Mouse (Mus musculus): ENCODE results near the gene Iqch. TPM values are rescaled to one million over a fixed set of nuclear protein-coding genes. Genes with fewer than 3 reads are reported as not detected.

Gene Iqch
- polyA plus RNA-seq (2015; fragmentation: Nextera tagmentation; extraction: Ambion mirVana) = 0.13 and 0.22 TPM in 2 replicates

- no peaks in the 10 kb centered on the region for H3K27me3 ChIP-seq
- WGBS = 1% methylated on average over 69 of the region's 70 CpGs
- H3K9ac ChIP-seq = peak within 1 kb of the TSS; percentile 86
- no peaks in the 10 kb centered on the region for H3K9me3 ChIP-seq
- peaks cover 16% of the 10 kb centered on the region for H3K4me1 ChIP-seq (replicated peaks)
- peak; percentile 99 for ATAC-seq (ENCODE audit: low FRiP score, low read depth)
- peak within 1 kb of the TSS; percentile 77 for H3K4me2 ChIP-seq
- peak within 1 kb of the TSS; percentile 90 for H3K4me3 ChIP-seq
- no peaks in the 10 kb centered on the region for H3K36me3 ChIP-seq
- H3K27ac ChIP-seq (replicated peaks) = peak within 1 kb of the TSS; percentile 76
Observed at GRCm38 (mm10) chr9:63602043-63602939, at the start of gene Iqch, which contains the start of gene Aagab. Iqch (minus strand) TSS chr9:63602493. Aagab (plus strand) TSS chr9:63602660.

- WGBS = 63% methylated on average over 11 of the region's 11 CpGs
- H3K27me3 ChIP-seq = no peaks in the 10 kb centered on the region
- H3K9ac ChIP-seq = no peak overlapping the region
- H3K9me3 ChIP-seq = no peaks in the 10 kb centered on the region
- H3K27ac ChIP-seq (replicated peaks) = peak overlapping the region; percentile 10; the same call in 1 of the 2 replicates
- peaks cover 54% of the 10 kb centered on the region for H3K4me1 ChIP-seq (replicated peaks)
- ATAC-seq (ENCODE audit: low FRiP score, low read depth) = no peak
- 0 out of 2 replicates have a peak, but pooled peaks cover 4% of the 10 kb centered on the region for H3K36me3 ChIP-seq
- no peak overlapping the region for H3K4me2 ChIP-seq
- H3K4me3 ChIP-seq = no peak overlapping the region
Observed at GRCm38 (mm10) chr9:63651594-63651993, 49.3 kb upstream of the Iqch start.

- ATAC-seq (ENCODE audit: low FRiP score, low read depth) = no peak
- H3K4me1 ChIP-seq (replicated peaks) = peaks cover 54% of the 10 kb centered on the region
Observed at GRCm38 (mm10) chr9:63650905-63651304, 48.6 kb upstream of the Iqch start.

GRCm38 (mm10) chr9:63649841-63650545, 47.7 kb upstream of the Iqch start:
- no peak for ATAC-seq (ENCODE audit: low FRiP score, low read depth)
- no peak overlapping the region for H3K27ac ChIP-seq (replicated peaks)
- H3K36me3 ChIP-seq = 0 out of 2 replicates have a peak, but pooled peaks cover 4% of the 10 kb centered on the region
- H3K4me1 ChIP-seq (replicated peaks) = peaks cover 44% of the 10 kb centered on the region
- H3K9ac ChIP-seq = no peak overlapping the region
- no peaks in the 10 kb centered on the region for H3K27me3 ChIP-seq
- WGBS = 85% methylated on average over 8 of the region's 8 CpGs
- H3K9me3 ChIP-seq = no peaks in the 10 kb centered on the region
- H3K4me2 ChIP-seq = no peak overlapping the region
- H3K4me3 ChIP-seq = no peak overlapping the region

More at GRCm38 (mm10) chr9:63650905-63651304, 48.6 kb upstream of the Iqch start:
- 0 out of 2 replicates have a peak, but pooled peaks cover 4% of the 10 kb centered on the region for H3K36me3 ChIP-seq
- peak overlapping the region; percentile 10; the same call in 1 of the 2 replicates for H3K27ac ChIP-seq (replicated peaks)
- no peaks in the 10 kb centered on the region for H3K27me3 ChIP-seq
- no peaks in the 10 kb centered on the region for H3K9me3 ChIP-seq
- no peak overlapping the region for H3K4me3 ChIP-seq
- 60% methylated on average over 14 of the region's 14 CpGs for WGBS
- no peak overlapping the region for H3K4me2 ChIP-seq
- H3K9ac ChIP-seq = no peak overlapping the region

GRCm38 (mm10) chr9:63648520-63648918, 46.2 kb upstream of the Iqch start:
- H3K27ac ChIP-seq (replicated peaks) = no peak overlapping the region
- no peaks in the 10 kb centered on the region for H3K27me3 ChIP-seq
- H3K9me3 ChIP-seq = no peaks in the 10 kb centered on the region
- H3K36me3 ChIP-seq = 0 out of 2 replicates have a peak, but pooled peaks cover 4% of the 10 kb centered on the region
- H3K9ac ChIP-seq = no peak overlapping the region
- ATAC-seq (ENCODE audit: low FRiP score, low read depth) = no peak
- no peak overlapping the region for H3K4me2 ChIP-seq
- H3K4me1 ChIP-seq (replicated peaks) = peaks cover 30% of the 10 kb centered on the region
- WGBS = 80% methylated on average over 9 of the region's 9 CpGs
- H3K4me3 ChIP-seq = no peak overlapping the region

GRCm38 (mm10) chr9:63647581-63648519, 45.6 kb upstream of the Iqch start:
- Histone ChIP-seq H3K27ac (replicated peaks) (no peak overlapping the region), H3K36me3 (0 out of 2 replicates have a peak, but pooled peaks cover 4% of the 10 kb centered on the region), H3K9me3 (no peaks in the 10 kb centered on the region), H3K4me1 (replicated peaks) (peaks cover 24% of the 10 kb centered on the region), H3K4me2 (no peak overlapping the region), H3K9ac (no peak overlapping the region), H3K4me3 (no peak overlapping the region), H3K27me3 (no peaks in the 10 kb centered on the region)
- ATAC-seq (ENCODE audit: low FRiP score, low read depth) = no peak
- 84% methylated on average over 9 of the region's 9 CpGs for WGBS

- Histone ChIP-seq H3K36me3 (0 out of 2 replicates have a peak, but pooled peaks cover 17% of the 10 kb centered on the region), H3K27ac (replicated peaks) (no peak overlapping the region), H3K4me2 (no peak overlapping the region), H3K4me1 (replicated peaks) (no peaks in the 10 kb centered on the region), H3K9me3 (no peaks in the 10 kb centered on the region), H3K27me3 (no peaks in the 10 kb centered on the region), H3K4me3 (no peak overlapping the region), H3K9ac (no peak overlapping the region)
- no peak for ATAC-seq (ENCODE audit: low FRiP score, low read depth)
- 83% methylated on average over 8 of the region's 8 CpGs for WGBS
Observed at GRCm38 (mm10) chr9:63645084-63645483, 42.8 kb upstream of the Iqch start.

- Histone ChIP-seq H3K4me3 (no peak overlapping the region), H3K4me2 (no peak overlapping the region), H3K9ac (no peak overlapping the region), H3K27ac (replicated peaks) (no peak overlapping the region), H3K27me3 (no peaks in the 10 kb centered on the region), H3K9me3 (no peaks in the 10 kb centered on the region), H3K4me1 (replicated peaks) (no peaks in the 10 kb centered on the region), H3K36me3 (0 out of 2 replicates have a peak, but pooled peaks cover 17% of the 10 kb centered on the region)
- WGBS = 93% methylated on average over 6 of the region's 6 CpGs
- ATAC-seq (ENCODE audit: low FRiP score, low read depth) = no peak
Observed at GRCm38 (mm10) chr9:63644011-63644410, 41.7 kb upstream of the Iqch start.

GRCm38 (mm10) chr9:63641983-63642646, 39.8 kb upstream of the Iqch start:
- WGBS = 86% methylated on average over 4 of the region's 4 CpGs
- Histone ChIP-seq H3K27ac (replicated peaks) (no peak overlapping the region), H3K36me3 (0 out of 2 replicates have a peak, but pooled peaks cover 17% of the 10 kb centered on the region), H3K27me3 (no peaks in the 10 kb centered on the region), H3K4me1 (replicated peaks) (no peaks in the 10 kb centered on the region), H3K4me3 (no peak overlapping the region), H3K9me3 (no peaks in the 10 kb centered on the region), H3K9ac (no peak overlapping the region), H3K4me2 (no peak overlapping the region)
- ATAC-seq (ENCODE audit: low FRiP score, low read depth) = no peak

- H3K27me3 ChIP-seq = no peaks in the 10 kb centered on the region
- H3K9ac ChIP-seq = no peak overlapping the region
- 50% methylated on average over 7 of the region's 7 CpGs for WGBS
- no peak for ATAC-seq (ENCODE audit: low FRiP score, low read depth)
- H3K9me3 ChIP-seq = no peaks in the 10 kb centered on the region
- H3K4me3 ChIP-seq = no peak overlapping the region
- H3K36me3 ChIP-seq = 0 out of 2 replicates have a peak, but pooled peaks cover 10% of the 10 kb centered on the region
- H3K4me2 ChIP-seq = no peak overlapping the region
- no peaks in the 10 kb centered on the region for H3K4me1 ChIP-seq (replicated peaks)
- no peak overlapping the region for H3K27ac ChIP-seq (replicated peaks)
Observed at GRCm38 (mm10) chr9:63636113-63636512, 33.8 kb upstream of the Iqch start.

GRCm38 (mm10) chr9:63633334-63633733, 31.0 kb upstream of the Iqch start:
- Histone ChIP-seq H3K36me3 (peaks cover 16% of the 10 kb centered on the region), H3K4me3 (no peak overlapping the region)

More at GRCm38 (mm10) chr9:63633334-63633733, 31.0 kb upstream of the Iqch start:
- H3K4me1 ChIP-seq (replicated peaks) = no peaks in the 10 kb centered on the region
- H3K9ac ChIP-seq = no peak overlapping the region
- 58% methylated on average over 7 of the region's 7 CpGs for WGBS
- no peaks in the 10 kb centered on the region for H3K27me3 ChIP-seq
- no peak overlapping the region for H3K4me2 ChIP-seq
- ATAC-seq (ENCODE audit: low FRiP score, low read depth) = no peak
- H3K9me3 ChIP-seq = no peaks in the 10 kb centered on the region
- no peak overlapping the region for H3K27ac ChIP-seq (replicated peaks)
